Mouse (Mus musculus): ENCODE data around the gene Atad1. TPM values are rescaled to one million over a fixed set of nuclear protein-coding genes. Genes with fewer than 3 reads are reported as not detected.
"Not testable (repeated sequence)": the region's sequence is repeated elsewhere in the genome, so short reads cannot be mapped to it uniquely, and the experiment has no call there.

The Atad1 gene
- polyA plus RNA-seq, 1 experiment from 2014 or later = 68.7 TPM

DNA sequence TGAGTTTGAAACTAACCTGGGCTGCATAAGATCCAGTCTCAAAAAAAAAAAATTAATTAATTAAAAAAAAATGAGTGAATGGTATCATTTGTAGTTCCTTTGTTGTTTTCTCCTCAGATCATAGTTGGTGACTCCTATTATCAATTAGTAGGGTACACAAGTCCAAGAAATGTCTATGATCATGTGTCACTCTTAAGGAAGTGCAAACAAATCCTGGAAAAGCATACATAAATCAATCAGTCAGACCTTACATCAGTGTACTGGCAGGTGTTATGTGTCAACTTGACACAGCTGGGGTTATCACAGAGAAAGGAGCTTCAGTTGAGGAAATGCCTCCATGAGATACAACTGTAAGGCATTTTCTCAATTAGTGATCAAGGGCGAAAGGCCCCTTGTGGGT lies 71.8 kb downstream of the Atad1 start:
- H3K36me3 ChIP-seq (ENCODE audit: control insufficient read depth, insufficient read depth, low read length); ATAC-seq (ENCODE audit: insufficient read depth, low FRiP score): not testable (repeated sequence)
- 65% methylated on average over 1 of the region's 1 CpGs for WGBS

DNA sequence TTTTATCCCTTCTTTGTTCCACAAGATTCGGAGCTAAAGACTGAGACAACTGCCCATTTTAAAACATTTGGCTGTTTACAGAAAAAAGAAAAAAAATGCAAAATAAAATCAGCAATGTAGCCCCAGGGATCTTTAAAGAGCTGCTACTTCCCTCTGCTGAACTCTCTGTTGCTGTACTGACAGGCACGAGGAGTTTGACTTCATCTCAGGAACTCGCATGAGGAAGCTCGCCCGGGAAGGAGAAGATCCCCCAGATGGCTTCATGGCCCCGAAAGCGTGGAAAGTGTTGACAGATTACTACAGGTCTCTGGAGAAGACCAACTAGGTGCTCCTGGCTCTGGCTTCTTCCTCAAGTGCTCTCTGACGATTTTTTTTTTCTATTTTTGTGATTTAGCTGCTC lies 74.3 kb downstream of the Atad1 start:
- H3K27ac ChIP-seq (ENCODE audit: low read length) = no peak overlapping the region
- no peaks in the 10 kb centered on the region for H3K27me3 ChIP-seq (ENCODE audit: control insufficient read depth, insufficient read depth, low read length)
- no peaks in the 10 kb centered on the region for H3K36me3 ChIP-seq (ENCODE audit: control insufficient read depth, insufficient read depth, low read length)
- H3K4me1 ChIP-seq (ENCODE audit: control insufficient read depth, insufficient read depth, low read length) = no peaks in the 10 kb centered on the region
- no peak for ATAC-seq (ENCODE audit: insufficient read depth, low FRiP score)
- no peak overlapping the region for H3K9ac ChIP-seq (ENCODE audit: low read length)
- no peak overlapping the region for H3K4me3 ChIP-seq (replicated peaks; ENCODE audit: low read length)
- no peaks in the 10 kb centered on the region for H3K9me3 ChIP-seq (replicated peaks; ENCODE audit: control insufficient read depth, low read length)
- WGBS = 69% methylated on average over 8 of the region's 8 CpGs
- H3K4me2 ChIP-seq (ENCODE audit: low read depth, low read length) = no peak overlapping the region

More for the DNA sequence above, 71.8 kb downstream of the Atad1 start:
- H3K4me3 ChIP-seq (replicated peaks; ENCODE audit: low read length); H3K27me3 ChIP-seq (ENCODE audit: control insufficient read depth, insufficient read depth, low read length); H3K4me2 ChIP-seq (ENCODE audit: low read depth, low read length); H3K9me3 ChIP-seq (replicated peaks; ENCODE audit: control insufficient read depth, low read length); H3K27ac ChIP-seq (ENCODE audit: low read length); H3K9ac ChIP-seq (ENCODE audit: low read length); H3K4me1 ChIP-seq (ENCODE audit: control insufficient read depth, insufficient read depth, low read length): not testable (repeated sequence)

DNA sequence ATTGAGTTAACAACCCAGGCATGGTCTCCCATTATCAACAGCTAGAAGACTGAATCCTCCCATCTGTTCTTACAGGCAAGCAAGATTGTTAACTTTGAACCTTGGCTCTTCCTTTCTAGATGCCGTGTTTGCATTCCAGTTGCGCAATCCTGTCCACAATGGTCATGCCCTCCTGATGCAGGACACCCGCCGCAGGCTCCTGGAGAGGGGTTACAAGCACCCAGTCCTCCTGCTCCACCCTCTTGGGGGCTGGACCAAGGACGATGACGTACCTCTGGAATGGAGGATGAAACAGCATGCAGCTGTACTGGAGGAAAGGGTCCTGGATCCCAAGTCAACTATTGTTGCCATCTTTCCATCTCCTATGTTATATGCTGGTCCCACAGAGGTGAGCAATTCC lies 76.7 kb downstream of the Atad1 start:
- WGBS = 83% methylated on average over 6 of the region's 6 CpGs
- Histone ChIP-seq H3K27me3 (ENCODE audit: control insufficient read depth, insufficient read depth, low read length) (no peaks in the 10 kb centered on the region), H3K4me3 (replicated peaks; ENCODE audit: low read length) (no peak overlapping the region), H3K9ac (ENCODE audit: low read length) (no peak overlapping the region), H3K9me3 (replicated peaks; ENCODE audit: control insufficient read depth, low read length) (no peaks in the 10 kb centered on the region), H3K4me1 (ENCODE audit: control insufficient read depth, insufficient read depth, low read length) (no peaks in the 10 kb centered on the region), H3K36me3 (ENCODE audit: control insufficient read depth, insufficient read depth, low read length) (no peaks in the 10 kb centered on the region), H3K4me2 (ENCODE audit: low read depth, low read length) (no peak overlapping the region), H3K27ac (ENCODE audit: low read length) (no peak overlapping the region)
- no peak for ATAC-seq (ENCODE audit: insufficient read depth, low FRiP score)

- Histone ChIP-seq H3K27ac (ENCODE audit: low read length) (no peak overlapping the region), H3K4me1 (ENCODE audit: control insufficient read depth, insufficient read depth, low read length) (no peaks in the 10 kb centered on the region), H3K9ac (ENCODE audit: low read length) (no peak overlapping the region), H3K4me2 (ENCODE audit: low read depth, low read length) (no peak overlapping the region), H3K27me3 (ENCODE audit: control insufficient read depth, insufficient read depth, low read length) (no peaks in the 10 kb centered on the region), H3K9me3 (replicated peaks; ENCODE audit: control insufficient read depth, low read length) (no peaks in the 10 kb centered on the region), H3K4me3 (replicated peaks; ENCODE audit: low read length) (no peak overlapping the region), H3K36me3 (ENCODE audit: control insufficient read depth, insufficient read depth, low read length) (no peaks in the 10 kb centered on the region)
- ATAC-seq (ENCODE audit: insufficient read depth, low FRiP score) = no peak
- WGBS = 69% methylated on average over 5 of the region's 5 CpGs
Measured at GRCm38 (mm10) chr19:32659346-32659745, 80.2 kb downstream of the Atad1 start.

DNA sequence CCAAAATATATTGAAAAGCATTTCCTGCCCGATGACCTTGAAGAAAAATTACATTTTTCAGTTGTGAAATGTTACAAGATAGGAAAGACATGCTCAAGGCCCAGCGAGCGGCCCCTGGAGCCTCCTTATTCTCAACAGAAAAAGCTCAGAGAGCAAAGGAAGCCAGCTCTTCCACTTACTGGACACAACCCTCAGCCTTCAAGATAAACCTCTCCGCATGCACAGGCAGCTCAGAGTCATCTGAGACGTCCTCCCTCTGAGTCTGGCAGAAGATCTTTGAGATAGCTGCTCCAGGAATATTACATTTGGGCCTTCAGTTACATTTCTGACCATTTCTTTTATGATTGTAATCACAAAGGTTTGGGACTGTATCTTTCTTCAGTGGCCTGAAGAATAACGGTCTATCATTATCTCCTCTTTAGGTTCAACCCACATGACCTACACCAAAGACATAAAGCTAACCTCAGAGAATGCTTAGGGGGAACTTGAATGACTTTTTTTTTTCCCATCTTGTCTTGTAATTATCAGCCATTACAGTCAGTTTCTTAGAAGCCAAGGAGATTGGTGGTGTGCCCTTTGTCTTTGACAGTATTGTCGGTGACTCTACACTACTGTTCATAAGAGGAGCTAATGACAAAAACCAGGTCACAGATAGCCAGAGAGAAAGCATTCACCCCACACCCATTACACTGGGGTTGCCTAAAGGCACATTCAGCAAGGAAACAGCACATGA lies 85.8 kb downstream of the Atad1 start:
- no peaks in the 10 kb centered on the region for H3K36me3 ChIP-seq (ENCODE audit: control insufficient read depth, insufficient read depth, low read length)
- no peak for ATAC-seq (ENCODE audit: insufficient read depth, low FRiP score)
- no peaks in the 10 kb centered on the region for H3K4me1 ChIP-seq (ENCODE audit: control insufficient read depth, insufficient read depth, low read length)
- no peak overlapping the region for H3K9ac ChIP-seq (ENCODE audit: low read length)
- no peak overlapping the region for H3K27ac ChIP-seq (ENCODE audit: low read length)
- no peaks in the 10 kb centered on the region for H3K9me3 ChIP-seq (replicated peaks; ENCODE audit: control insufficient read depth, low read length)
- H3K4me3 ChIP-seq (replicated peaks; ENCODE audit: low read length) = no peak overlapping the region
- WGBS = 85% methylated on average over 7 of the region's 7 CpGs
- no peak overlapping the region for H3K4me2 ChIP-seq (ENCODE audit: low read depth, low read length)
- no peaks in the 10 kb centered on the region for H3K27me3 ChIP-seq (ENCODE audit: control insufficient read depth, insufficient read depth, low read length)

- WGBS = 70% methylated on average over 5 of the region's 5 CpGs
- no peak for ATAC-seq (ENCODE audit: insufficient read depth, low FRiP score)
- H3K4me2 ChIP-seq (ENCODE audit: low read depth, low read length) = no peak overlapping the region
Measured at GRCm38 (mm10) chr19:32653122-32653521, 86.5 kb downstream of the Atad1 start.

GRCm38 (mm10) chr19:32651046-32651445 lies 88.5 kb downstream of the Atad1 start:
- Histone ChIP-seq H3K9ac (ENCODE audit: low read length) (no peak overlapping the region), H3K4me3 (replicated peaks; ENCODE audit: low read length) (no peak overlapping the region), H3K9me3 (replicated peaks; ENCODE audit: control insufficient read depth, low read length) (no peaks in the 10 kb centered on the region), H3K27ac (ENCODE audit: low read length) (no peak overlapping the region), H3K27me3 (ENCODE audit: control insufficient read depth, insufficient read depth, low read length) (no peaks in the 10 kb centered on the region), H3K4me2 (ENCODE audit: low read depth, low read length) (no peak overlapping the region), H3K4me1 (ENCODE audit: control insufficient read depth, insufficient read depth, low read length) (no peaks in the 10 kb centered on the region), H3K36me3 (ENCODE audit: control insufficient read depth, insufficient read depth, low read length) (no peaks in the 10 kb centered on the region)
- no peak for ATAC-seq (ENCODE audit: insufficient read depth, low FRiP score)
- WGBS = 83% methylated on average over 5 of the region's 5 CpGs

More at GRCm38 (mm10) chr19:32653122-32653521, 86.5 kb downstream of the Atad1 start:
- H3K9me3 ChIP-seq (replicated peaks; ENCODE audit: control insufficient read depth, low read length) = no peaks in the 10 kb centered on the region
- H3K4me1 ChIP-seq (ENCODE audit: control insufficient read depth, insufficient read depth, low read length) = no peaks in the 10 kb centered on the region
- H3K4me3 ChIP-seq (replicated peaks; ENCODE audit: low read length) = no peak overlapping the region
- no peaks in the 10 kb centered on the region for H3K36me3 ChIP-seq (ENCODE audit: control insufficient read depth, insufficient read depth, low read length)
- no peak overlapping the region for H3K27ac ChIP-seq (ENCODE audit: low read length)
- H3K9ac ChIP-seq (ENCODE audit: low read length) = no peak overlapping the region
- H3K27me3 ChIP-seq (ENCODE audit: control insufficient read depth, insufficient read depth, low read length) = no peaks in the 10 kb centered on the region

DNA sequence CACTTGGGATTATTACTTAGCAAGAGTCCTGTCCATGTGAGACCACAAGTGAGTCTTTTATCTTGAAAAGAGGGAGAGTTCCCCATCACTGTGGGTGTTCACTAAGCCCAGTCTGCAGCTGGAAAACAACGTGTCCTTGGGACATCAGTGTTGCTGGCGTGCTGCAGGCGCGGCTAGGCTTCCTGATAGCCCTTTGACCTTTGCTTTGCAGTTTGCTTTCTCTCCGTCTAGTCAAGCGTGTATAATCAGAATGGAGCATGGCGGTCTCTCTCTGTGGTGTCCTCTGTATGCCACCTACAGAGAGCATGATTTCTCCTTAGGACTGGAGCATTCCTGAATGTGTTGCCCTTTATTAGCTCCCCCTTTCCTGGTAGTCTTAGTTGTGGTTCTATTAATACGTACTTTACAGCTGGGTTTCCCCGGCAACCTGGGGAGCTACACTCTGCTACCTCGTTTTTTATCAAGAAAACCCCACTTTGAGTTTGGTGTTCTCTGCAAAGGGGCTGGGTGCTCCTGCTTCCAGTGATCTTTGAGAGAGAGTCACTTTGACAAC lies 91.5 kb downstream of the Atad1 start:
- no peaks in the 10 kb centered on the region for H3K27me3 ChIP-seq (ENCODE audit: control insufficient read depth, insufficient read depth, low read length)
- H3K27ac ChIP-seq (ENCODE audit: low read length) = no peak overlapping the region
- 35% methylated on average over 10 of the region's 10 CpGs for WGBS
- no peaks in the 10 kb centered on the region for H3K4me1 ChIP-seq (ENCODE audit: control insufficient read depth, insufficient read depth, low read length)
- no peak overlapping the region for H3K9ac ChIP-seq (ENCODE audit: low read length)
- 0 out of 2 replicates have a peak, but pooled peaks cover 4% of the 10 kb centered on the region for H3K9me3 ChIP-seq (replicated peaks; ENCODE audit: control insufficient read depth, low read length)
- no peaks in the 10 kb centered on the region for H3K36me3 ChIP-seq (ENCODE audit: control insufficient read depth, insufficient read depth, low read length)
- no peak overlapping the region for H3K4me3 ChIP-seq (replicated peaks; ENCODE audit: low read length)
- no peak for ATAC-seq (ENCODE audit: insufficient read depth, low FRiP score)
- H3K4me2 ChIP-seq (ENCODE audit: low read depth, low read length) = no peak overlapping the region

GRCm38 (mm10) chr19:32646382-32646781 lies 93.2 kb downstream of the Atad1 start:
- H3K9me3 ChIP-seq (replicated peaks; ENCODE audit: control insufficient read depth, low read length) = 0 out of 2 replicates have a peak, but pooled peaks cover 4% of the 10 kb centered on the region
- no peak overlapping the region for H3K9ac ChIP-seq (ENCODE audit: low read length)
- H3K4me3 ChIP-seq (replicated peaks; ENCODE audit: low read length) = no peak overlapping the region
- H3K4me1 ChIP-seq (ENCODE audit: control insufficient read depth, insufficient read depth, low read length) = no peaks in the 10 kb centered on the region
- no peak overlapping the region for H3K27ac ChIP-seq (ENCODE audit: low read length)
- WGBS = 78% methylated on average over 3 of the region's 3 CpGs
- no peaks in the 10 kb centered on the region for H3K27me3 ChIP-seq (ENCODE audit: control insufficient read depth, insufficient read depth, low read length)
- ATAC-seq (ENCODE audit: insufficient read depth, low FRiP score) = no peak
- H3K4me2 ChIP-seq (ENCODE audit: low read depth, low read length) = no peak overlapping the region
- no peaks in the 10 kb centered on the region for H3K36me3 ChIP-seq (ENCODE audit: control insufficient read depth, insufficient read depth, low read length)
